Mouse (Mus musculus) megakaryocyte, embryonic 14.5 days (primary cell): ENCODE data around the gene Foxb2.

Experiments
- FLI1 ChIP-seq: IDR thresholded peaks from 2 replicates; pipeline ENCODE4 v1.6.1; 2012; ENCODE audit warnings: low read length, inconsistent platforms, mixed read lengths
- GATA1 ChIP-seq: IDR thresholded peaks from 3 replicates; pipeline ENCODE4 v1.6.1; 2012; ENCODE audit warnings: mixed read lengths, low read length, inconsistent platforms, borderline replicate concordance

DNA sequence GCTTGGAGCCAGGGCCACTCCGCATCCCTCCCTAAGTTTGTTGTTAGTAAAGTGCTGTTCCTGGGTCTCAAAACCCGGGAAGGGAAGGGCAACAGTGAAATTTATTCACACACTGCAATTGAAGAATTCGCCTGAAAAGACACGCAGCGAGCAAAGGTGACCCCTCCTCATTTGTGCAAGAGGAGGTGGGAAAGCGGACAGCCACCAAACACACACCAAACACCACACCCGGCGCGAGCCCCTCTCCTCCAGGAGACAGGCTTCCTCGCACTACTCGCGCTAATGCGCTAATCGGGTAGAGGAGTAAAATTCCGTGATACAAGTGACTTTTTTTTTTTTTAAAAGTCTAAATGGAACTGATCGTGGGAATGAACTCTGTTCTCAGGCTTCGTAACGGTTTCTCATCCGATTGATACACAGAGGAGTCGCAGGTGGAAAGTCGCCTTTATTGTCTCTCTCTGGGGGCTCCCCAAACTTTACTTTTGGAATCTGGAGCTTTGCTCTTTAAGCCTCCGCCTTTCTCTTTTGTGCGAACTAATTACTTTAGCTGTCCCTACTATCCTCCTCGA is 2.3 kb downstream of the Foxb2 start:
- no peak for TF ChIP-seq GATA1
- no peak for TF ChIP-seq FLI1
